Mouse (Mus musculus): ENCODE measurements around the gene 1700029F12Rik. TPM values are rescaled to one million over a fixed set of nuclear protein-coding genes. Genes with fewer than 3 reads are reported as not detected.
"Not testable (repeated sequence)": the region's sequence is repeated elsewhere in the genome, so short reads cannot be mapped to it uniquely, and the experiment has no call there.

Gene 1700029F12Rik
- total RNA-seq (2021) = not detected in 2 replicates
- long read RNA-seq = 0 reads

DNA sequence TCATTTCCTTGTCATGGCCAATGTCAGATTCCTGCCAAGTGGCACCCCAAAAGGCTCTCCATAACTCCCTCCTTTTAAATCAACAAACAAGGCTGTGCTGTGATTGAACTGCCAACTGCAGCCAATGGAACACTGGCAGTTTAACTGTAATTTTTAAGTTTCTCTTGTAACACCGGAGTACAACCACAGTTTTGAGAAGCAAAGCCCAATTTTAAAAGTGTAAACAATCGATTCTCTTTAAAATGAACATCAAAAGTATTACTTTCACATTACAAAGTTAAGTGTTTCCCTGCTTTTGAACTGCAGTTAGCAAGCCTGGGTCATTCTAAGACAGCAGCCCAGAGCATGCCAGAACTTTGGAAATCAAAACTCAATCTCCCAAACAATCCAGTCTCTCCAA is at the start of gene 1700029F12Rik:
1700029F12Rik (minus strand) TSS at position 101 of the 400 bp plus-strand sequence.
- no peak for DNase-seq

- DNase-seq = no peak
These were observed 48.3 kb upstream of the 1700029F12Rik start for GRCm38 (mm10) chr13:97082432-97082831.

DNA sequence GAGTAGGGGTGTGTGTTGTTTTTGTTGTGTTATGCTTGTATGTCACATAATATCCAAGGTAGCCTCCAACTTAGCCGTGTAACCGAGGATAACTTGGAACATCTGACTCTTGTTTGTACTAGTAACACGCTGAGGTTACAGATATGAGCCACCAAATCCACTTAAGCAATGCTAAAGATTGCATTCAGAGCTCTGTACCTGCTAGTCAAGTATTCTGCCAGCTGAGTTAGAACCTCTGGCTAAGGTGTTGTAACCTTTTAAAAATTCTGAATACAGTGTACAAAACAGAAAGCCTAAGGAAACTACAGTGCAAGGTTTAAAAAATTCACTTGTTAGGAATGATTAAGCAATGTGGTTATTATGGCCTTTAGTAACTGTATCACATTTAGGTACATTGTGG is 46.5 kb upstream of the 1700029F12Rik start:
- DNase-seq = no peak

DNA sequence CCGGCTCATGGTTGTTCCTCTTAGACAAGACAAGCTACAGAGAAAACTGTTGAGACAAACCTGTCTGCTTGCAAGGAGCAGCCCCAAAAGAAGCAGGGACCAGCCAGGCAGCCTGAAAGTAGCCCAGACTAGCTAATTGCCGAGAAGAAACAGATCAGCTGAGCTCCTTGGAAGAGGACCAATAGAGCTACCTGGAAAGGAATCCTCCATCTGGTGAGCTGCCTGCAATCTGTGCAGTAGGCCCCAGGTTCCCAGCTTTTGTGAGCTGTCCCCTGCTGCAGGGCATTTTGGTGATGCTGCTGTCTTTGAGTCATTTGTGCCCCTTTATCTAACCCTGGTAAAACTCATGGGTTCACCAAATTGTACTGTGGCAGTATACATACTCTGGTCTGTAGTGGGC is 46.0 kb upstream of the 1700029F12Rik start:
- DNase-seq = no peak

GRCm38 (mm10) chr13:97077556-97077955 is 43.4 kb upstream of the 1700029F12Rik start:
- DNase-seq = no peak

DNA sequence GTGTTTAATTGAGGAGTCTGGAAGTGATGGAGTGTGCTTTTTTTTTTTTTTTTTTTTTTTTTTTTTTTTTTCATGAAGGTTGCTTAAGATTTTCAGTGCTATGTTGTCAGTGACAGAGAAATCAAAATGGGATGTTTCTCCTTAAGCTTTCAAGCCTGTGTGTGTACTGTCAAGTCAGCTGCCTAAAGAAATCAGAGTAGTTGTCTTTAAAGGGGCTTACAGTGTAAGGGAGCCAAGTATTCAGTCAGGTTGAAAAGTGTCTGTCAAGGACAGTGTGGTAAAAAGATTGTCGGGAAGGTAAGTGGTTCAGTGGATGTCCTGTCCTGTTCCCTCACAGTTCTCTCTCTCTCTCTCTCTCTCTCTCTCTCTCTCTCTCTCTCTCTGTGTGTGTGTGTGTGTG is 39.3 kb upstream of the 1700029F12Rik start:
- DNase-seq = no peak

- DNase-seq = peak; percentile 55
These were observed 37.6 kb upstream of the 1700029F12Rik start for GRCm38 (mm10) chr13:97071626-97072241.

- peak; percentile 39 for DNase-seq
These were observed 36.9 kb upstream of the 1700029F12Rik start for GRCm38 (mm10) chr13:97070931-97071625.

GRCm38 (mm10) chr13:97068151-97068550 is 34.0 kb upstream of the 1700029F12Rik start:
- DNase-seq = no peak

GRCm38 (mm10) chr13:97067691-97068090 is 33.5 kb upstream of the 1700029F12Rik start:
- no peak for DNase-seq

DNA sequence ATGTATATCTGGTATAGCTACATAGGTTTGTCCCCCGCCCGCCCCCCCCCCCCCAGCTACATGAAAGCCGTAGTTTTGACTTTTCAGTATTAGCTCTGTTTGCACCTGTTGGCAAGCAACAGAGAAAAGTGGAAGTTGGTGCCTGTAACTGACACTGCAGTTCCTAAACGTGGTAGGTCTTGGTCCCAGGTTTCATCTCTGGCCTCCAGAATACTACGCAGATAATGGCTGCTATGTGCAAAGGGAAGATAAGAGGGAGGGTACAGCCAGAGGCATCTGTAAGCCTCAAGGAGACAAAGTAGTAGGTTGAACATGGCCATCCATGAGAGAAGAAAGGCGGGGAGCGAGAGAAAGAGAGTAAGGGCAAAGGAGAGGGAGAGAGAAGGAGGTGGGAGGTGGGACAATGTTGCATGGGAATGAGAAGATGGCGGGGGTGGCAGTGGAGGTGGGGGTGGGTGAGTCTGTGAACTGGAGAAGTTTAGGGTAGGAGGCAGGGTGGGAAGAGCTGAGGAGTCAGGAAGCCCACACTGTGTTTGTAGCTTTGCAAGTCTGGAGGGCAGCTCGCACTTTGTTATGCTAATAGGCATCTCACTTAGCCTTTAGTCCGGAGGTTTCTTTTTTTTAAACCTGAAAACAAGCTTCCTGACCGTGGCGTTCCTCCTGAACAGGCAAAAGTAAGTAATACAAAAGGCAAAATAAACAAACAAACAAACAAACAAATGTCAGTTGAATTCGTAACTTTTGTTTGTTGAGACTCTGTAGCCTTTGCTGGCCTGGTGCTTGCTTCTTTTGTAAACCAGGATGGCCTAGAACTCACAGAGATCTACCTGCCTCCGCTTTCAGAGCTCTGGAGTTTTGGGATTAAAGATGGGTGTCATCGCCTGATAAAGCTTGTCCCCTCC is 32.7 kb upstream of the 1700029F12Rik start, which contains the start of gene Fam169a:
Fam169a (plus strand) TSS at position 638 of the 902 bp plus-strand sequence.
- no peak for DNase-seq

GRCm38 (mm10) chr13:97064844-97065621 is 30.9 kb upstream of the 1700029F12Rik start:
- not testable (repeated sequence) for DNase-seq

GRCm38 (mm10) chr13:97064413-97064812 is 30.3 kb upstream of the 1700029F12Rik start:
- no peak for DNase-seq

DNA sequence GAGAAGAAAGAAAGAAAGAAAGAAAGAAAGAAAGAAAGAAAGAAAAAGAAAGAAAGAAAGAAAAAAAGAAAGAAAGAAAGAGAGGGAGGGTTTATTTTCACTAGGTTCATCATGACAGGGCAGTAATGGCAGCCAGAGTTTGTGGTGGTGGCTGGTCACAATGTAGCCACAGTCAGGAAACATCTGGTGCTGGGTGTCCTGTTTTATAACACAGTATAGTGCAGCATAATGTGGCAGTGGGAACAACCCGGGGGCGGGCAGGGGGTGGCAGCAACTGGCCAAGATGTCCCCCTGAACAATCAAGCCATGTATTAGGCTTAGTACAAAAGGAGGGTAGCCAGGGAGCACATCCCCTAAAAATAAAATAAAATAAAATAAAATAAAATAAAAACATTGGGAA is 29.3 kb upstream of the 1700029F12Rik start:
- no peak for DNase-seq

- DNase-seq = no peak
These were observed 28.0 kb upstream of the 1700029F12Rik start for GRCm38 (mm10) chr13:97062151-97062550.

DNA sequence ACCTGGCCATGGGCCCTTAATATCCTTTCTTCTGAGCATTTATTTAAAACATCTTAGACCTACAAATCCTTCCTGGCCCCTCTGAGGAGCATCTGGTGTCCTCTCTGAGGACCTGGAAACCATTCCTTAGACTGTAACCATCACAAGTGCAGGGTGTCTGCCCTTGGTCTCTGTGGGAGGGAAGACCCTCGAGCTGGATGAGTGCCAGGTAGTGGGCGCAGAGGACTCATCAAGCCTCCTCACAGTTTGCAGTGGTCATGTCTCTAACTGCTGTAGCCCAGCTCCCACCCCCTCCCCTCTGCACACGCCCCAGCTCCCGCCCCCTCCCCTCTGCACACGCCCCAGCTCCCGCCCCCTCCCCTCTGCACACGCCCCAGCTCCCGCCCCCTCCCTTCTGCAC is 26.2 kb upstream of the 1700029F12Rik start:
- DNase-seq = no peak

DNA sequence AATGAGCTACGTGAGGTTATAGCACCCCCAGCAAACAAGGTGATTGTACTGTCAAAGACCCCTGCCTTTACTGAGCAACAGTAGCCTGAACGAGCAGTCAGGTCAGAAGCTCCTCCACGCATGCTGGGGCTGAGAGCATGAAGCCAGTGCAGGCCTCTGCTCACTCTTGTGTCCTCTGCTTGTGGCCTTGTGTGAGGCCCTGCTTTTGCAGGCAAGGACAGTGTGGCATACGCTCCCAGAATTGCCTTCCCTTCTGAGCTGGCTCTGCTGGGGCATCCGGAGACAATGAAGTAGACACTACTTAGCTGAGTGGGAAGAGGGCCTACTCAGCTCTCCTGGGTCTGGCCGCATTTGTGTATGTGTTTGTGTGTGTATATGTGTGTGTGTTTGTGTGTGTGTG is 25.6 kb upstream of the 1700029F12Rik start:
- peak; percentile 27 for DNase-seq

GRCm38 (mm10) chr13:97057817-97058216 is 23.7 kb upstream of the 1700029F12Rik start:
- DNase-seq = peak; percentile 24

DNA sequence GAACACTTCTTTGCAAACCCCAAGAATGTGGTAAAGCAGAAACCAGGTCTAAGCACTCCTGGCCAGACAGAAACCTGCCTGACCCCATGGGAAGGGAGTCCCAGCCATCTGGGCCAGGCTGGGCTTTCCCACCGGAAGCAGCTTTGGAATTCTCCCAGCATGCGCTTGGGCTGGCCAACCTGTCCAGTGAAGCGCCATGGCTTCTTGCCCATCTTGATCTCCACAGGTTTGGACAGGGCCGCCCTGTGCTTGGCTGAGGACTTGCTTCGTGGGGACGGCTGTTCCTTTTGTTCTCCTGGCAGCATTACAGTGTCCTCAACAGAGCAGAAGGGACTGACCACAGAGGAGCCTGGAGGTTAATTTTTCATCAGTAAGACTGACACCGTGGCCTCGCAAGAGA is 19.7 kb upstream of the 1700029F12Rik start:
- peak; percentile 27 for DNase-seq

DNA sequence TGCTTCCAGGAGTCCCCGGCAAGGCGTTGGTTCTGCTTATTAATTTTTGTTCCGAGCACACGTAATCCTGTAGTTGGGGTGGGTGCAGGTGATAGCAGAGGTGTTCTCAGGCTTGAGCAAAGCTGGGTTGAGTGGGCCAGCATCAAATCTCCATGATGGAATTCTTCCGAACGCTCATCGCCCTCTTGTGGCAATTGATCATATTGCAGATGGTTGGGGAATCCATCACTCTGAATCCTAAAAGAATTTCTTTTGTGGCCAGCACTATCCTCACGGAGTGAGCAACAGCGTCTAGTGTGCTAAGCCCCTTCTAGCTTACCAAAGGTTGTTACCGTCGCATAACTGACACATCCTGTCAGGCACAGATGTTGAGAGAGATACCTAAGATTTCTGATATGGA is 18.5 kb upstream of the 1700029F12Rik start:
- peak; percentile 59 for DNase-seq

DNA sequence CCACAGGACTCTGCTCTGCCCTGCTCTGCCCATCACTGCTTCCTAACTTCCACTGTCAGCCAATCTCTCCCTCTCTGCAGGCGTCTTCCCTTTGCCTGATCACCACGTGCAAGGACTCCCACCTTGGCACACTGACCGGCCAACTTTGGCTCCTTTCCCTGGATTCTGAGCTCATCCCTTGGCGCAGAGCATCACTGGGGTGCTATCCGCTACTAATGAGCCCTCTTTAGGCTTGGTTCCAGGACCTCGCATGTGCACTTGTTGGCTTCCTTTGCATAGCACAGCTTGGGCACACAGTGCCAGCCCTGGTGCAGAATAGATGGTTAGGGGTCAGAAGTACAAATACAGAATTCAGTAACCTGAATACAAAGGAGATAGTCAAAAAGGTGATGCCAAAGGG is 17.0 kb upstream of the 1700029F12Rik start:
- peak; percentile 60 for DNase-seq

DNA sequence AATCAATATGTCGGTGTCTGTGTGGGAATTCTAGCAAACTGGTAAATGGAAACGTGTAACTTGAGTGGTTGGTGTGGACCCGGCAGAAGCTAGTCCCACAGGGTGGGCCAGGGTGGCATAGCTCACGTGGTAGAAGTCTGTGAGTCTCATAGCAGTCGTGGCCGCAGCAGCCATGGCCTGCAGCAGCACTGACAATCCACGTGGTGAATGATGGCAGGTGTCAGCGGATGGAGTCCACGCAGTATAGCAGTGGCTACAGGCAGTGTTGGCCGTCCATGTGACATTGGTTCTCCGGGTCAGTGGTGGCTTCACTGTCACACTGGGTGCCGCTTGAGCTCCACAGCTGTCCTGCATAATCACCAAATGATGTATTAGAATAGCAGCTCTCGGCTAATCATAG is 4.1 kb downstream of the 1700029F12Rik start:
- no peak for DNase-seq

All from adrenal gland, postnatal 25 days (tissue).